Mouse (Mus musculus) lung, adult 2 months (tissue): ENCODE data around the gene Tent4b. TPM values are rescaled to one million over a fixed set of nuclear protein-coding genes. Genes with fewer than 3 reads are reported as not detected.
A peak's percentile ranks its signal among the peaks of the same experiment; 100 is the strongest.

Source experiments
- DNase-seq: peaks from one replicate; pipeline ENCODE4 v3.0.0; 2022
- H3K4me1 ChIP-seq: fragments of 200-500 bp; 2 replicates; pipeline ENCODE4 v1.6.1; 2011; ENCODE audit warnings: low read length; ENCODE audit not compliant: control insufficient read depth, insufficient read depth
- H3K4me3 ChIP-seq: fragments of 200-500 bp; replicated peaks from 2 replicates; pipeline ENCODE3; 2011; ENCODE audit warnings: low read depth, mild to moderate bottlenecking, control low read depth, low read length; ENCODE audit errors: extremely low read depth
- CTCF ChIP-seq: fragments of 200-500 bp; IDR thresholded peaks from 2 replicates; pipeline ENCODE4 v1.5.1; 2011; ENCODE audit warnings: mild to moderate bottlenecking, low read length, control low read depth; ENCODE audit not compliant: insufficient read depth
- POLR2A ChIP-seq: fragments of 200-500 bp; IDR thresholded peaks from 2 replicates; pipeline ENCODE4 v1.6.1; 2011; ENCODE audit warnings: low read depth, mild to moderate bottlenecking, control low read depth, low read length, borderline replicate concordance; ENCODE audit errors: extremely low read depth
- WGBS: fragments of 180-500 bp; shearing (Covaris S2); methylation state at CpG from one replicate; pipeline ENCODE4 v1.1.7; 2018; 5-methylcytosine and 5-hydroxymethylcytosine counted together
- polyA plus RNA-seq: library from polyadenylated mRNA; depleted of rRNA; stranded (reverse); fragments of >200 nt; gene quantifications from 2 replicates; pipeline ENCODE4 v1.2.3, GENCODE M21; 2012

Tent4b gene
- polyA plus RNA-seq, 1 experiment, result 22.9 TPM

DNA sequence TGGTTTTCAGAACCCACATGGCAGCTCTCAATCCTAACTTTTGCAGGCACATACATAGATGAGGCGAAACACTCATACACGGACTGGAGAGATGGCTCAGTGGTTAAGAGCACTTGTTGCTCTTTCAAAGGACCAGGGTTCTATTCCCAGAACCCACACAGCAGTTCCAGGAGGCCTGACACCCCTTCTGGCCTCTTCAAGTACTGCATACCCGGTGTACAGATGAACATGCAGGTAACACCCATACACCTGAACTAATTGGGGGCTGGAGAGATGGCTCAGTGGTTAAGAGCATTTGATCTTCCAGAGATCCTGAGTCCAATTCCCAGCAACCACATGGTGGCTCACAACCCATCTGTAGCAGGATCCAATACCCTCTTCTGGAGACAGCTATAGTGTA is 71.1 kb downstream of the Tent4b start:
- no peak overlapping the region for H3K4me3 ChIP-seq
- peaks cover 5% of the 10 kb centered on the region; the same call in 1 of the 2 replicates for H3K4me1 ChIP-seq
- TF ChIP-seq CTCF (no peak), POLR2A (no peak)
- WGBS, result 71% methylated on average over 3 of the region's 3 CpGs
- DNase-seq, result no peak

DNA sequence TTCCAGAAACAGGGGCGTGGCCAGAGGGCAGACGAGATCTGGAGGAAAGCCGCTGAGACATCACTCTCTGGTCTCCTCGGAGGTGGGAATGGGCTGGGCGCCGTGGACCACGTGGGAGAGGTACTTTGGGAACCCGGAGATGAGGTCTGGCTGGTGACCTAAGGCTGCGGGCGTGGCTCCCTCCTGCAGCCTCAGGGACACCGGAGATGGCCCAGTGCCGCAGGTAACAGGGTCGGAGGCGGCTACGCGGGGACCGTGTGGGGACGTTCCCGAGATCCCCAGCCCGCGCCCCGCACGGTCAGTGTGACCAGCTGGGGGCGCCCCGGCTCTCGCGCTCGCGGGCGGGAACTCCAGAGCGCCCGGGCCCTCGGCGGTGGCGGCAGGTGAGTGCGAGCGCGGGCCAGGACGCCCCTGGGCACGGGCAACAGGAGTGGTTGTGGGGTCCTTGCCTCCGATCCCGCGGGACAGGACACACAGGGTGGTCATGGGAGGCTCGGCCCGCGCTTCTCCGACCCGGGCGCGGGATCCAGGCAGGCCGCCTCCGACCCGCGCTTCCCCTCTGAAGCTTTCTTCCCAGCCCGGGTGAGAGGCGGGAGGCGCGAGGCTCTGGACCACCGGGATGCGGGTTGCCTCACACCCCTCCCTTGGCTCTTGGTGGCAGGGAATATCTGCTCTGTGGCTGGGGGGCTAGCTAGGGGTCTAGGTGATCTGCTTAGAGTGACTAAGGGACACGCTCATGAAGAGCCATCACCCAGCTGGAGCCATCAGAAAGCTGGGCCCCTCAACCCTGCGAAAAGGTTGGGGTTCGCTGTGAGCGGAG is 73.4 kb downstream of the Tent4b start, which contains the start of gene Adcy7:
Gene Adcy7 (plus strand): TSS at position 173 of the 820 bp plus-strand sequence.
- Histone ChIP-seq H3K4me3 (peak within 1 kb of the TSS; percentile 56), H3K4me1 (0 out of 2 replicates have a peak, but pooled peaks cover 3% of the 10 kb centered on the region)
- peak; percentile 69 for DNase-seq
- TF ChIP-seq CTCF (peak; percentile 6; the same call in 1 of the 2 replicates), POLR2A (no peak)
- WGBS, result 5% methylated on average over 64 of the region's 64 CpGs

- H3K4me1 ChIP-seq, result 0 out of 2 replicates have a peak, but pooled peaks cover 3% of the 10 kb centered on the region
- H3K4me3 ChIP-seq, result peak overlapping the region; percentile 56
- no peak for DNase-seq
- TF ChIP-seq CTCF (no peak), POLR2A (no peak)
- 55% methylated on average over 7 of the region's 7 CpGs for WGBS
Measured at GRCm38 (mm10) chr8:88273051-88273430, 74.0 kb downstream of the Tent4b start.

GRCm38 (mm10) chr8:88274090-88274489 is 75.1 kb downstream of the Tent4b start:
- TF ChIP-seq POLR2A, result no peak
- no peak for TF ChIP-seq CTCF
- 82% methylated on average over 5 of the region's 5 CpGs for WGBS
- no peak for DNase-seq
- peaks cover 3% of the 10 kb centered on the region; the same call in 1 of the 2 replicates for H3K4me1 ChIP-seq
- no peak overlapping the region for H3K4me3 ChIP-seq

DNA sequence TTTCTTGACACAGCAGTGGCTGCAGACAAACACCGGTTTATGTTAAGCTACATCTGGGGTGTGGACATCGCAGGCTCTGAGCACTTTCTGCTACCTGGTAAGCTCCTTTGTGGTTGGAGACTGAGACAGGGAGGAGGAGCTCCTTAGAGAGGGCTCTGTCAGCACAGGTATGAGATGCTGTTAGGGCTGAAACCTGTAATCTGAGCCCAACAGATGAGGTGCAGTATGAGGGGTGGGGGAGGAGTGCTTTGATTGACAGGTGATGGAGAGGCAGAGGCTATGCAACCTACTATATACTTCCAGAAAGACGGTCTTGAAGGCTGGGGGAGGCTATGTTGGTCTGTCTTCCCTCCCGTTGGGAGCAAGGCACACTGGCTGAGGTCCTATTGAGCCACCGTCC is 80.2 kb downstream of the Tent4b start:
- H3K4me1 ChIP-seq, result peaks cover 11% of the 10 kb centered on the region
- no peak overlapping the region for H3K4me3 ChIP-seq
- TF ChIP-seq POLR2A (no peak), CTCF (no peak)
- 40% methylated on average over 5 of the region's 5 CpGs for WGBS
- DNase-seq, result no peak

- no peak overlapping the region for H3K4me3 ChIP-seq
- peaks cover 11% of the 10 kb centered on the region for H3K4me1 ChIP-seq
- TF ChIP-seq CTCF (no peak), POLR2A (no peak)
- 21% methylated on average over 6 of the region's 6 CpGs for WGBS
- no peak for DNase-seq
Measured at GRCm38 (mm10) chr8:88279670-88280069, 80.7 kb downstream of the Tent4b start.

GRCm38 (mm10) chr8:88280904-88281303 is 81.9 kb downstream of the Tent4b start:
- TF ChIP-seq CTCF (no peak), POLR2A (no peak)
- no peak for DNase-seq
- Histone ChIP-seq H3K4me1 (peaks cover 13% of the 10 kb centered on the region), H3K4me3 (no peak overlapping the region)
- WGBS, result 74% methylated on average over 7 of the region's 7 CpGs

DNA sequence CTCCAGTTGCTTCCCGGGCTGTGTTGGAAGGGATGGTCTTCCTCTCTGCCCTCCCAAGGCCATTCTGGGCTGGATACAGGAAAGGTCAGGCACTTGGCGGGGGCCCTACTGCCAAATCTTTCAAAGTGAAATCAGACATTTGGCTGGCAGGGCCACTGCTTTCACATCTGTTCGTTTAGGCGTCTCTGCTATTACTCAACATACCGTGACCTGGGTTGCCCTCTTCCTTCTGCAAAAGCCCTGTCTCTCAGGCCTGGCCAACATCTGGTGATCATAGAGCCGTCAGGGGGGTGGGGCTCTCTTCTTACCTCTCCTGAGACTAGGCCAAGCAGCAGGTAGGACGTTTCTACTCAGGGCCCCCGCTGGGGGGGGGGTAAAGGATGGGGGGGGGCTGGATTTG is 83.7 kb downstream of the Tent4b start:
- Histone ChIP-seq H3K4me1 (peaks cover 13% of the 10 kb centered on the region), H3K4me3 (no peak overlapping the region)
- TF ChIP-seq CTCF, result no peak
- TF ChIP-seq POLR2A, result no peak
- 24% methylated on average over 8 of the region's 8 CpGs for WGBS
- DNase-seq, result peak; percentile 65

DNA sequence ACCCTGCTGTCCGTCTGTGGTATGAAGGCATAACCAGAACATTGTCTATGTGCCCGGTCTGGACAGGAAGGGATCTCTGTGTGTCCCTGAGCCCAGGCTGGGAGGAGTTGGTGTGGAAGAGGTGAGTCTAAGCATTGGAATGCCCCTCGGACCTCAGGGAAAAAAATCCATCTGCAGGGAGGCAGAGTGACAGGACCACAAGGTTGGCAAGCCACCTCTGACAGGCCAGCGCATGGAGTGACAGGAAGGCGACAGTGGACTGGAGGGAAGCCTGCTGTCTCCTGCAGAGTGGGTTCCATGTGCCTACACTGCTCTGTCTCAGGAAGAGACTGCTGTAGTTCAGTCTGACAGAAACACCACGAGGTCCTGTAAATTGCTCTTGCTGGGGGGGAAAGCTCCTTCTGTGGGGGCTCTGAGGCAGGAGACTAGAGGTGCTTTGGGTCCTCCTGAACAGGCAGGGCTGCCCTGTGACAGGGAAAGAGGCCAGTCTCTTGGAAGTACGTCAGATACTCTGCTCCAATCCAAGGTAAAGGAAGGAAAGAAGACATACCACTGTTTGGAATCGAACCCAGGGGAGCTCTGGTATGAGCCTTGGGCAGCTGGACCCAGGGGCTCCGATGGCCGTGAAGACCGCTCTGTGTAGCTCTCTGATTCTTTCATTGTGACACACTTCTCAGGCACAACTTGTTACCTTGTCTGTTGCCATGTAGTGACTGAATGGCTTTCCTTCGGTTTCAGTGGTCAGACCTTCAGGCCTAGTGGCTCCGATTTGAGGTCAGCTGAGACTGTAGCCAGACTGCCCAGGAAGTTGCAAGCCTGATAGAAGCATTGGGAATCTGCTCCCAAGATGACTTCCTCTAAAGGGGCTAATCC is 84.5 kb downstream of the Tent4b start:
- peaks cover 13% of the 10 kb centered on the region for H3K4me1 ChIP-seq

DNA sequence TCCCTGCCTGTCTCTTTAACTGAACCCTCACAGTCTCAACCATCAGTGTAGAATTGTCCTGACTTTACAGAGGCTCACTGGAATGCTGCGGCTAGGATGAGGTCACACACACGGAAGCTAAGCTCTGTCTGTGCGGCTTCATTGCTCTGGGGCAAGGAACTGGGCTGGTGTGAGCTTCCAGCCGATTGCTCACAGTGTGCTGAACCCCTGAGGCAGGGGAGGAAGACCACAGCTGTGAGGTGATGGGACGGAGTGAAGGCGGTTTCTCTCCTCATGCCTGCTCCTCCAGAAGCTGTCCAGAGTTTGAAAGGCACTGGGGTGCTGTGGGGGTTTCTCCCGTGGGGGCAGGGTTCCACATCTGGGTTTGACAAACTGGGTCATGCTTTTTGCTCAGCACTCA is 85.7 kb downstream of the Tent4b start:
- no peak for DNase-seq
- TF ChIP-seq CTCF (no peak), POLR2A (no peak)
- WGBS, result 59% methylated on average over 7 of the region's 7 CpGs
- peaks cover 8% of the 10 kb centered on the region for H3K4me1 ChIP-seq
- H3K4me3 ChIP-seq, result no peak overlapping the region

More for the DNA sequence above, 84.5 kb downstream of the Tent4b start:
- DNase-seq, result no peak
- 72% methylated on average over 13 of the region's 13 CpGs for WGBS
- TF ChIP-seq CTCF (no peak), POLR2A (no peak)
- no peak overlapping the region for H3K4me3 ChIP-seq
